Mouse (Mus musculus): ENCODE measurements at regions not wholly inside any gene's neighbourhood (a gene's known extent, or its start where the extent isn't known, plus 50 kb on each side); places are given as distances from the start of the nearest gene placed in this dataset.

- TF ChIP-seq CTCF (IDR thresholded peaks at IDR 0.05; ENCODE audit: control insufficient read depth, insufficient read depth, low read length): no peak
- no peak for TF ChIP-seq POLR2A (IDR thresholded peaks at IDR 0.05; ENCODE audit: borderline replicate concordance, control insufficient read depth, low read depth, low read length)
These were observed 531.1 kb downstream of the Gm11232 start for GRCm38 (mm10) chr4:71226653-71227052.

All from bone marrow, adult 2 months (tissue).